Comparison of ENCODE assay signal across 30 mouse cellular contexts in the genomic region with DNA sequence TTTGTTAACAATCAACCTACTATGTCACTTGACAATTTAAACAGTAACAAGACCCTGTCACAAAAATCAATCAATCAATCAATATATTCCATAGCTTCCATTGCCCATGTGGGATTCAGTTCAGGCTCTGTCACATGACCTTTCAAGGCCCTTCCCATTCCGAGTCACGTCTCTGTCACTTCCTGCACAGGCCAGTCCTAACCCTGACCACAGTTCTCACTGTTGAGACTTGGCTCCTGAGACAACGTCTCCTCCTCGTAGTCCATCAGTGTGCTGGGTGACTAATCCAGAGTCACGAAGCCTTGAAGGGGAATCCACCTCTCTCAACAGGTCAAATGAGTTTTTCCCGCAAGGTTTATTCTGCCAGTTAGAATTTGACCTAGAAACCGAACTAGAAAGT. TPM values are rescaled to one million over a fixed set of nuclear protein-coding genes. Genes with fewer than 3 reads are reported as not detected.
DNase-seq lines count a peak whose midpoint lies in the region; ATAC-seq and TF ChIP-seq lines count a peak whose summit lies in the region.
"Had no signal": no experiment of that assay in that cellular context is flagged by ENCODE, and none has a peak within 500 bp of the region (broad histone marks: within the 10 kb centered on the region; RNA-seq: fewer than 3 reads in every experiment).

No protein-coding gene starts in this region.

- 57% methylated on average over 7 of the region's 7 CpGs for WGBS in kidney, adult 2 months
- WGBS in kidney, embryonic 16.5 days, result 84% methylated on average over 7 of the region's 7 CpGs

- ATAC-seq in kidney, embryonic 16.5 days (ENCODE audit: low FRiP score, low TSS enrichment), result no peak
- ATAC-seq: forebrain, embryonic 14.5 days; midbrain, embryonic 15.5 days; Patski had no signal

- H3K4me1 ChIP-seq in kidney, adult 2 months (ENCODE audit: control insufficient read depth, insufficient read depth, low read length), result peaks cover 7% of the 10 kb centered on the region; the same call in 1 of the 2 replicates
- no peaks in the 10 kb centered on the region for H3K4me1 ChIP-seq in kidney, embryonic 16.5 days (ENCODE audit: insufficient read depth, low read length)
- H3K4me1 ChIP-seq: embryonic facial prominence, embryonic 12.5 days; kidney, embryonic 15.5 days had no signal

- H3K9me3 ChIP-seq in kidney, embryonic 16.5 days (ENCODE audit: low read length), result no peaks in the 10 kb centered on the region
- H3K9me3 ChIP-seq: midbrain, embryonic 15.5 days had no signal

- no peak overlapping the region for H3K9ac ChIP-seq in kidney, embryonic 16.5 days (replicated peaks; ENCODE audit: low read length)
- H3K9ac ChIP-seq: embryonic facial prominence, embryonic 12.5 days; heart, embryonic 12.5 days; hindbrain, embryonic 14.5 days; kidney, embryonic 15.5 days; liver, embryonic 14.5 days; midbrain, embryonic 15.5 days had no signal

- H3K4me3 ChIP-seq in kidney, adult 2 months (ENCODE audit: insufficient read depth, low read depth, low read length), result no peak overlapping the region
- H3K4me3 ChIP-seq in kidney, embryonic 16.5 days (ENCODE audit: low read length), result no peak overlapping the region
- no peak overlapping the region for H3K4me3 ChIP-seq in myocyte
- H3K4me3 ChIP-seq in gastrocnemius, adult 2 months, result no peak overlapping the region
- H3K4me3 ChIP-seq: embryonic facial prominence, embryonic 12.5 days; heart, adult 2 months; heart, embryonic 12.5 days; kidney, embryonic 15.5 days; layer of hippocampus, adult 2 months; midbrain, embryonic 10.5 days; midbrain, embryonic 15.5 days had no signal

- H3K36me3 ChIP-seq in kidney, adult 2 months (ENCODE audit: control insufficient read depth, insufficient read depth, low read length), result 0 out of 2 replicates have a peak, but pooled peaks cover 1% of the 10 kb centered on the region
- peaks cover 34% of the 10 kb centered on the region for H3K36me3 ChIP-seq in kidney, embryonic 16.5 days (ENCODE audit: insufficient read depth, low read length)
- peaks cover 35% of the 10 kb centered on the region for H3K36me3 ChIP-seq in myocyte (ENCODE audit: control insufficient read depth, insufficient read depth)

- H3K27ac ChIP-seq in kidney, adult 2 months (ENCODE audit: insufficient read depth, low read depth, low read length), result no peak overlapping the region
- H3K27ac ChIP-seq in kidney, embryonic 16.5 days (ENCODE audit: low read length), result no peak overlapping the region
- no peak overlapping the region for H3K27ac ChIP-seq in gastrocnemius, adult 2 months
- H3K27ac ChIP-seq: embryonic facial prominence, embryonic 12.5 days; heart, adult 2 months; hindbrain, embryonic 14.5 days; kidney, embryonic 15.5 days; layer of hippocampus, adult 2 months; liver, embryonic 14.5 days; macrophage; midbrain, embryonic 10.5 days; midbrain, embryonic 15.5 days had no signal

- no peak overlapping the region for H3ac ChIP-seq in myocyte (ENCODE audit: control insufficient read depth, insufficient read length)

- no peak for TF ChIP-seq CTCF in kidney, adult 2 months (conservative IDR thresholded peaks at IDR 0.05; ENCODE audit: insufficient read depth, insufficient read length, low read depth, low read length)
- no peak for TF ChIP-seq CTCF in gastrocnemius, adult 2 months (IDR thresholded peaks at IDR 0.05)

- H3K4me2 ChIP-seq in kidney, embryonic 16.5 days (replicated peaks; ENCODE audit: low read depth, low read length), result no peak overlapping the region
- H3K4me2 ChIP-seq in myocyte (ENCODE audit: low read depth), result no peak overlapping the region
- H3K4me2 ChIP-seq: embryonic facial prominence, embryonic 12.5 days; heart, embryonic 12.5 days; hindbrain, embryonic 14.5 days; kidney, embryonic 15.5 days; midbrain, embryonic 15.5 days had no signal

- H3K27me3 ChIP-seq in kidney, adult 2 months (replicated peaks; ENCODE audit: control insufficient read depth, insufficient read depth, low read length), result no peaks in the 10 kb centered on the region
- H3K27me3 ChIP-seq in kidney, embryonic 16.5 days (ENCODE audit: insufficient read depth, low read length), result no peaks in the 10 kb centered on the region
- no peaks in the 10 kb centered on the region for H3K27me3 ChIP-seq in myocyte (ENCODE audit: control insufficient read depth, insufficient read depth, insufficient read length)
- H3K27me3 ChIP-seq: embryonic facial prominence, embryonic 12.5 days; heart, embryonic 12.5 days; kidney, embryonic 15.5 days; midbrain, embryonic 15.5 days; Patski had no signal

- peak; percentile 6 for DNase-seq in kidney, adult 2 months
- DNase-seq in 416B (ENCODE audit: low read depth) (peak; percentile 82), NIH3T3 (ENCODE audit: low read depth) (peak; percentile 18)
- no peak for DNase-seq in gastrocnemius, adult 2 months
- no peak for DNase-seq in T-cell, adult 2 months (ENCODE audit: low spot score)
- DNase-seq: cerebellum, adult 11 months; cerebellum, adult 9-10 months; cerebellum, postnatal 36 days; gastrocnemius, postnatal 36 days; heart, adult 2 months; kidney, adult 11 months; left cerebral cortex, postnatal 4 days; lung, adult 2 months; lung, postnatal 10 days; right cerebral cortex, postnatal 25 days; thymus, adult 18-20 months; thymus, postnatal 25 days had no signal

- no peaks in the 10 kb centered on the region for H3K79me2 ChIP-seq in myocyte (ENCODE audit: control insufficient read depth, insufficient read depth)

- intact Hi-C loops in gastrocnemius, adult 2 months (cut with DNase I), result no loop called here

- TF ChIP-seq POLR2A in kidney, adult 2 months (IDR thresholded peaks at IDR 0.05; ENCODE audit: low read depth, low read length), result no peak
- TF ChIP-seq POLR2A in myocyte (IDR thresholded peaks at IDR 0.05; ENCODE audit: insufficient read length, low read depth), result no peak

TF ChIP-seq in myocyte, 11 proteins besides CTCF, POLR2A, EP300 and RAD21:
- TF ChIP-seq TCF12 (IDR thresholded peaks at IDR 0.05; ENCODE audit: insufficient read depth, poor library complexity, severe bottlenecking) (no peak), USF1 (IDR thresholded peaks at IDR 0.05; ENCODE audit: low read depth) (peak; percentile 65), TCF3 (IDR thresholded peaks at IDR 0.05; ENCODE audit: insufficient read length, low read depth) (no peak), MYOD1 (IDR thresholded peaks at IDR 0.05; ENCODE audit: control insufficient read depth in 1 of 3, insufficient read length in 2 of 3, low read depth in 2 of 3) (no peak), SRF (IDR thresholded peaks at IDR 0.05; ENCODE audit: control insufficient read depth, insufficient read length, low read depth) (no peak), REST (IDR thresholded peaks at IDR 0.05; ENCODE audit: insufficient read depth, insufficient read length) (no peak), CEBPB (IDR thresholded peaks at IDR 0.05; ENCODE audit: insufficient read depth, poor library complexity, severe bottlenecking) (no peak)

RNA-seq across cellular contexts. Expression of gene Ndufa12, which starts 23.9 kb away (rescaled TPM):
- 223 and 328 TPM in 2 replicates for polyA plus RNA-seq in kidney, adult 2 months (2012; rRNA removed)
- polyA plus RNA-seq in kidney, embryonic 16.5 days (2015; fragmentation: Nextera tagmentation; extraction: Ambion mirVana), result 389 and 424 TPM in 2 replicates
- 406 TPM for polyA plus RNA-seq in myocyte (2012; fragmentation: generic; extraction: Trizol)
- 100 to 1,000 TPM; 596 to 744 TPM for total RNA-seq in gastrocnemius, adult 2 months (2021)

RNA-seq across cellular contexts. Expression of gene Nr2c1, which starts 26.8 kb away (rescaled TPM):
- polyA plus RNA-seq in kidney, adult 2 months (2012; rRNA removed), result 4.0 and 4.1 TPM in 2 replicates
- polyA plus RNA-seq in kidney, embryonic 16.5 days (2015; fragmentation: Nextera tagmentation; extraction: Ambion mirVana), result 9.5 and 10.0 TPM in 2 replicates
- 8.4 TPM for polyA plus RNA-seq in myocyte (2012; fragmentation: generic; extraction: Trizol)
- 1 to 10 TPM; 5.5 to 7.0 TPM for total RNA-seq in gastrocnemius, adult 2 months (2021)

Comparison
In these comparisons a context has a peak if more than half of its experiments do, and no peak if none do; other contexts are left out.
1. DNase-seq: peak in kidney, adult 2 months (single experiment), 416B (single experiment) and NIH3T3 (single experiment); none in gastrocnemius, adult 2 months (single experiment) and T-cell, adult 2 months (single experiment).